Mouse (Mus musculus) hindbrain, embryonic 16.5 days (tissue): ENCODE data around the gene Tha1. TPM values are rescaled to one million over a fixed set of nuclear protein-coding genes. Genes with fewer than 3 reads are reported as not detected.

ENCODE experiments used
- polyA plus RNA-seq: library from polyadenylated mRNA; unstranded; fragments of >200 nt; fragmentation: Nextera tagmentation; extraction: Ambion mirVana; gene quantifications from 2 replicates; pipeline ENCODE4 v1.2.1, GENCODE M21; 2015

Tha1 gene
- polyA plus RNA-seq, 1 experiment from 2014 or later: 5.5 TPM

Other genes starting within 250 kb of the Tha1 start
- gene Tnrc6c, start 219.2 kb downstream of the Tha1 start, polyA plus RNA-seq: 18.9 and 21.4 TPM in 2 replicates
- gene Tmc8, start 91.4 kb downstream of the Tha1 start, polyA plus RNA-seq: 0.76 and 1.0 TPM in 2 replicates
- gene Tmc6, start 91.3 kb downstream of the Tha1 start, polyA plus RNA-seq: 6.4 and 6.6 TPM in 2 replicates
- not detected in 2 replicates for gene 6030468B19Rik, start 75.8 kb downstream of the Tha1 start, polyA plus RNA-seq
- 1.1 and 1.8 TPM in 2 replicates for gene Gm20708, start 63.8 kb downstream of the Tha1 start, polyA plus RNA-seq
- gene Syngr2, start 63.8 kb downstream of the Tha1 start, polyA plus RNA-seq: 17.4 and 20.9 TPM in 2 replicates
- 7.0 and 8.5 TPM in 2 replicates for gene Afmid, start 47.6 kb downstream of the Tha1 start, polyA plus RNA-seq
- 19.6 and 21.2 TPM in 2 replicates for gene Tk1, start 47.4 kb downstream of the Tha1 start, polyA plus RNA-seq
- gene Birc5, start 24.2 kb downstream of the Tha1 start, polyA plus RNA-seq: 37.9 and 42.9 TPM in 2 replicates
- 0.08 TPM in 1 of 2 replicates, not detected in the other for gene Tmem235, start 12.7 kb downstream of the Tha1 start, polyA plus RNA-seq
- gene Socs3, start 96.6 kb upstream of the Tha1 start, polyA plus RNA-seq: 7.5 and 8.9 TPM in 2 replicates
- gene Pgs1, start 112.8 kb upstream of the Tha1 start, polyA plus RNA-seq: 67.3 and 68.4 TPM in 2 replicates